In the genomic region with DNA sequence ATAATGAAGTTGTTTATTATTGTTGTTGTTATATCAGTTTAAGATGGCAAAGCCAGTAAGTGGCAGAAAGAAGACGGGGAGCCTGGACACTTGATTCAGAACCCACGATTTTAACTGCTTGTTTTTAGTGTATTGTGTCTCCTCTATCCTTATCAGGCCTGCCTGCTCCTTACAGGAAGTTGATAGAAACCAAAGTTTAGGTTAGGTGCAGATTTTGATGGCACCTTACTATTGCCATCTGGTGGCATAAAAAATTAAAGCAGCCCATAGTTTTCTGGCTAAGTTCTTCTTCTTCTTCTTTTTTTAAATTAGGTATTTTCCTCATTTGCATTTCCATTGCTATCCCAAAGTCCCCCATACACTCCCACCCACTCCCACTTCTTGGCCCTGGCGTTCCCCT, we compare ENCODE assay signal across 12 mouse cellular contexts. TPM values are rescaled to one million over a fixed set of nuclear protein-coding genes. Genes with fewer than 3 reads are reported as not detected.
DNase-seq lines count a peak whose midpoint lies in the region; ATAC-seq and TF ChIP-seq lines count a peak whose summit lies in the region.
"Had no signal": no experiment of that assay in that cellular context is flagged by ENCODE, and none has a peak within 500 bp of the region (broad histone marks: within the 10 kb centered on the region; RNA-seq: fewer than 3 reads in every experiment).

No protein-coding gene starts in this region.

- no peaks in the 10 kb centered on the region for H3K4me1 ChIP-seq in kidney, adult 2 months (ENCODE audit: control insufficient read depth, insufficient read depth, low read length)
- H3K4me1 ChIP-seq in kidney, embryonic 16.5 days (ENCODE audit: insufficient read depth, low read length), result no peaks in the 10 kb centered on the region

- no peak for ATAC-seq in kidney, embryonic 16.5 days (ENCODE audit: low FRiP score, low TSS enrichment)

- H3K4me3 ChIP-seq in kidney, adult 2 months (ENCODE audit: insufficient read depth, low read depth, low read length), result no peak overlapping the region
- H3K4me3 ChIP-seq in kidney, embryonic 16.5 days (ENCODE audit: low read length), result no peak overlapping the region
- H3K4me3 ChIP-seq: heart, embryonic 13.5 days; kidney, embryonic 15.5 days; limb, embryonic 15.5 days had no signal

- 60% methylated on average over 3 of the region's 3 CpGs for WGBS in kidney, adult 2 months
- WGBS in kidney, embryonic 16.5 days, result 74% methylated on average over 3 of the region's 3 CpGs

- no peak overlapping the region for H3K27ac ChIP-seq in kidney, adult 2 months (ENCODE audit: insufficient read depth, low read depth, low read length)
- no peak overlapping the region for H3K27ac ChIP-seq in kidney, embryonic 16.5 days (ENCODE audit: low read length)
- H3K27ac ChIP-seq: heart, embryonic 13.5 days; kidney, embryonic 15.5 days; limb, embryonic 15.5 days had no signal

- no peaks in the 10 kb centered on the region for H3K27me3 ChIP-seq in kidney, adult 2 months (replicated peaks; ENCODE audit: control insufficient read depth, insufficient read depth, low read length)
- H3K27me3 ChIP-seq in kidney, embryonic 16.5 days (ENCODE audit: insufficient read depth, low read length), result no peaks in the 10 kb centered on the region
- H3K27me3 ChIP-seq: heart, embryonic 13.5 days; kidney, embryonic 15.5 days; limb, embryonic 15.5 days had no signal

- DNase-seq in kidney, adult 2 months, result peak; percentile 12
- peak; percentile 7 to 8 for DNase-seq in spleen, postnatal 36 days (ENCODE audit: low spot score in 2 of 2)
- no peak for DNase-seq in spleen, adult 18-20 months
- peak; percentile 20 for DNase-seq in R1 (ENCODE audit: low read depth, low spot score)
- DNase-seq in retina, postnatal 1 day, result peak; percentile 6
- no peak for DNase-seq in spleen, postnatal 4 days (ENCODE audit: low spot score in 2 of 2)
- no peak for DNase-seq in cerebellum, adult 18-20 months
- DNase-seq: right cerebral cortex, postnatal 14 days had no signal

- TF ChIP-seq POLR2A in kidney, adult 2 months (IDR thresholded peaks at IDR 0.05; ENCODE audit: low read depth, low read length), result no peak

- no peaks in the 10 kb centered on the region for H3K36me3 ChIP-seq in kidney, adult 2 months (ENCODE audit: control insufficient read depth, insufficient read depth, low read length)
- no peaks in the 10 kb centered on the region for H3K36me3 ChIP-seq in kidney, embryonic 16.5 days (ENCODE audit: insufficient read depth, low read length)
- H3K36me3 ChIP-seq: heart, embryonic 13.5 days; kidney, embryonic 15.5 days; limb, embryonic 15.5 days had no signal

- H3K9me3 ChIP-seq in kidney, embryonic 16.5 days (ENCODE audit: low read length), result no peaks in the 10 kb centered on the region
- H3K9me3 ChIP-seq: heart, embryonic 13.5 days; kidney, embryonic 15.5 days; limb, embryonic 15.5 days had no signal

- no peak overlapping the region for H3K9ac ChIP-seq in kidney, embryonic 16.5 days (replicated peaks; ENCODE audit: low read length)
- H3K9ac ChIP-seq: heart, embryonic 13.5 days; kidney, embryonic 15.5 days; limb, embryonic 15.5 days had no signal

- no peak for TF ChIP-seq CTCF in kidney, adult 2 months (conservative IDR thresholded peaks at IDR 0.05; ENCODE audit: insufficient read depth, insufficient read length, low read depth, low read length)

- no peak overlapping the region for H3K4me2 ChIP-seq in kidney, embryonic 16.5 days (replicated peaks; ENCODE audit: low read depth, low read length)
- H3K4me2 ChIP-seq: heart, embryonic 13.5 days; kidney, embryonic 15.5 days; limb, embryonic 15.5 days had no signal

RNA-seq across cellular contexts. Expression of a gene that starts 8.5 kb away (rescaled TPM):
- not detected in 2 replicates for polyA plus RNA-seq in kidney, adult 2 months (2012; rRNA removed)
- polyA plus RNA-seq in kidney, embryonic 16.5 days (2015; fragmentation: Nextera tagmentation; extraction: Ambion mirVana), result not detected in 2 replicates
- polyA plus RNA-seq: heart, embryonic 13.5 days; kidney, embryonic 15.5 days; limb, embryonic 15.5 days had no signal

RNA-seq across cellular contexts. Expression of a gene that starts 24.7 kb away (rescaled TPM):
- polyA plus RNA-seq in kidney, adult 2 months (2012; rRNA removed), result 4.5 and 4.6 TPM in 2 replicates
- polyA plus RNA-seq in kidney, embryonic 16.5 days (2015; fragmentation: Nextera tagmentation; extraction: Ambion mirVana), result 7.3 and 7.6 TPM in 2 replicates

RNA-seq across cellular contexts. Expression of a gene that starts 43.3 kb away (rescaled TPM):
- 18.5 and 20.0 TPM in 2 replicates for polyA plus RNA-seq in kidney, adult 2 months (2012; rRNA removed)
- polyA plus RNA-seq in kidney, embryonic 16.5 days (2015; fragmentation: Nextera tagmentation; extraction: Ambion mirVana), result 15.5 and 19.4 TPM in 2 replicates

RNA-seq across cellular contexts. Expression of a gene that starts 49.7 kb away (rescaled TPM):
- not detected in 2 replicates for polyA plus RNA-seq in kidney, adult 2 months (2012; rRNA removed)
- not detected in 2 replicates for polyA plus RNA-seq in kidney, embryonic 16.5 days (2015; fragmentation: Nextera tagmentation; extraction: Ambion mirVana)
- polyA plus RNA-seq: heart, embryonic 13.5 days; kidney, embryonic 15.5 days; limb, embryonic 15.5 days had no signal

Comparison
In these comparisons a context has a peak if more than half of its experiments do, and no peak if none do; other contexts are left out.
1. DNase-seq: peak in kidney, adult 2 months (single experiment), spleen, postnatal 36 days (2 of 2), R1 (single experiment) and retina, postnatal 1 day (single experiment); none in spleen, adult 18-20 months (0 of 2), spleen, postnatal 4 days (0 of 2) and cerebellum, adult 18-20 months (0 of 2).